Mouse (Mus musculus) kidney, adult 2 months (tissue): ENCODE measurements around the gene Vrk1.

ENCODE experiments used
- CTCF ChIP-seq: fragments of 200-500 bp; conservative IDR thresholded peaks from 2 replicates; pipeline ENCODE4 v1.5.1; 2011; ENCODE audit warnings: low read depth, mild to moderate bottlenecking, control low read depth, low read length, moderate library complexity, mixed read lengths; ENCODE audit not compliant: insufficient read depth, insufficient read length
- POLR2A ChIP-seq: fragments of 200-500 bp; IDR thresholded peaks from one replicate; pipeline ENCODE4 v1.6.1; 2011; ENCODE audit warnings: low read depth, low read length, control low read depth

DNA sequence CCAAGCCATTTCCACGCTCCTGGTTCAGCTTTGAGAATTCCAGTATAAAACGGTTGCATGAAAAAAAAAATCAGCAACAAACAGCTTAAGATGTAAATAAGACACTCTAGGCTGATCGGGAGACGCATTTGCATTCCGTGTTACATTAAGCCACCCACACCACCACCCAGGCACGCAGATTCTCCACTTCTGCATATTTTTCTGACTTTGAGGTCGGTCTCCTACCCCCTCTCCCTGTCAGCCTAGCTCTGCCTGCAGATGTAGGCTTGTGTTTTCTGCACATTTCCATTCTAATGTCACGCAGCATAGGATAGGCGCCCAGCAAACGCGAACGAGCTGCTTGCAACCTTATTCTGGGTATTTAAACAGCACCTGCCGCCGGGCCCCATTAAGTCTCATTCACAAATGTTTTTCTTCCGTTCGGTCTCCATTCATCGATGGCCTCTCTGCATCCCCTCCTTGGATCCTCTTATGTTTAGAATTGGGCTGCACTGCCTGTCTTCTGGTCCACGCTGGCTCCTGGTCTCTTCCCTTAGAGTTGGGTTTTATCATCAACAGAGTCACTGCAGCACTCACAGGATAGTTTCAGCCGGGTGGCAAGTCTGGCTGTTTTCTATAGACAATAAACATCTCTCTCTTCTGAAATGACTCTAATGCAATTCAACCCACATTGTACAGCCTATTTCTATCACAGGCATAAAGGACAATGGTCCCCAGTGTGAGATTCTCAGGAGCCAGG is 49.3 kb upstream of the Vrk1 start:
- TF ChIP-seq POLR2A (no peak), CTCF (no peak)
